Mouse (Mus musculus): ENCODE data around the gene Hist1h4m. TPM values are rescaled to one million over a fixed set of nuclear protein-coding genes. Genes with fewer than 3 reads are reported as not detected.
"Not testable (repeated sequence)": the region's sequence is repeated elsewhere in the genome, so short reads cannot be mapped to it uniquely, and the experiment has no call there.

The Hist1h4m gene
- not detected in 2 replicates for polyA plus RNA-seq (2016; fragmentation: Nextera tagmentation; extraction: Ambion mirVana)

DNA sequence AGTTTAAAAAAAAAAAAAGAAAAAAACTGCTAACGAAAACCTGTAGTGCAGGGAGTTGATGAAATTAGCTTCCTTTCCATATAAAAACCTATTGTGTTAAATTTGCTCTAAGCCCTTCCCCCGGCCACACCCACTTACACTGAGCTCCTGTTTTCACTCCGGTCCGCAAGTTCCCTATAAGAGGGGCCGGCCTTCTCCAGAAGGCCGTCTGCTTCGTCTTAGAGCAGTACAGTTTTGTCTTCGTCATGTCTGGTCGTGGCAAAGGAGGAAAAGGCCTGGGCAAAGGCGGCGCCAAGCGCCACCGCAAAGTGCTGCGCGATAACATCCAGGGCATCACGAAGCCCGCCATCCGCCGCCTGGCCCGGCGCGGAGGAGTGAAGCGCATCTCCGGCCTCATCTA is at the start of gene Hist1h4m:
Hist1h4m (plus strand) TSS at position 208 of the 400 bp plus-strand sequence.
- no CpG with 5 or more reads among the region's 24 CpGs for WGBS
- H3K4me3 ChIP-seq; H3K9me3 ChIP-seq; H3K9ac ChIP-seq; H3K4me1 ChIP-seq; H3K27me3 ChIP-seq (replicated peaks); H3K27ac ChIP-seq; H3K36me3 ChIP-seq: not testable (repeated sequence)
- ATAC-seq (ENCODE audit: low FRiP score, low read depth): peak; percentile 35; the same call in 1 of the 2 replicates
- peak within 1 kb of the TSS; percentile 48 for H3K4me2 ChIP-seq (replicated peaks)

- Histone ChIP-seq H3K4me1 (peaks cover 25% of the 10 kb centered on the region), H3K4me3 (peak overlapping the region; percentile 46), H3K36me3 (no peaks in the 10 kb centered on the region), H3K9me3 (no peaks in the 10 kb centered on the region), H3K4me2 (replicated peaks) (peak overlapping the region; percentile 93), H3K9ac (peak overlapping the region; percentile 69), H3K27me3 (replicated peaks) (no peaks in the 10 kb centered on the region), H3K27ac (peak overlapping the region; percentile 88)
- ATAC-seq (ENCODE audit: low FRiP score, low read depth): peak; percentile 87
- 3% methylated on average over 33 of the region's 33 CpGs for WGBS
Observed at GRCm38 (mm10) chr13:21778814-21779766, 32.5 kb upstream of the Hist1h4m start.

DNA sequence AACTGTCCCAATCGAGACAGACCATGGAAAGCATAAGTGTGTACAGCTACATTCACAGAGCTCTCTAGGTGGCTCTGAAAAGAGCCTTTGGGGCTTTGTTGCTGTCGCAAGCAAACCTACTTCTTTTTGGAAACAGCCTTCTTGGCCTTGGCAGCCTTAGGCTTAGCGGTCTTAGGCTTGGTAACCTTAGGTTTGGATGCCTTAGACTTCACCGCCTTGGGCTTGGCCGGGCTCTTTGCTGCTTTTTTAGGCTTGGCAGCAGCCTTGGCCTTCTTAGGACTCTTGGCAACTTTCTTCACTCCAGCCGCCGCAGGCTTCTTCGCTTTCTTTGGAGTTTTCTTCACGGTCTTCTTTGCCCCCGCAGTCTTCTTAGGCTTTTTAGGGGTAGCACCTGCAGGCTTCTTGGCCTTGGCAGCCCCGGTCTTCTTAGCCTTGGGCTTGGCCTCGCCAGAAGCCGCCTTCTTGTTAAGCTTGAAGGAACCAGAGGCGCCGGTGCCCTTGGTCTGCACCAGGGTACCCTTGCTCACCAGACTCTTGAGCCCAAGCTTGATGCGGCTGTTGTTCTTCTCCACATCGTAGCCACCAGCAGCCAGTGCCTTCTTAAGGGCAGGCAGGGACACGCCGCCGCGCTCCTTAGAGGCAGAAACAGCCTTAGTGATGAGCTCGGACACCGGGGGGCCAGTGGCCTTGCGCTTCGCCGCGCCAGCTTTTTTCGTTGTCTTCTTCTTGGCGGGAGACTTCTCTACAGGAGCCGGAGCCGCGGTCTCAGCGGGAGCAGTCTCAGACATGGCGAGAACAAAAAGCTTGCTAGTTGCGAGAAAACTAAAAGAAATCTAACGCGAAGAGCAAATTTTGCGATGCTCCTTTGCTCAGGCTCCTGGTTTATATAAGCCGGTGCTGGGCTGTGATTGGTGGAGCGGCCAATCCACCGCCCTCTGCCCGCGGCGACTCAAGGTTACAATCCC is 31.5 kb upstream of the Hist1h4m start, which contains the start of gene Hist1h1b:
Hist1h1b (minus strand) TSS at position 859 of the 965 bp plus-strand sequence.
- Histone ChIP-seq H3K9me3 (no peaks in the 10 kb centered on the region), H3K9ac (peak within 1 kb of the TSS; percentile 69), H3K27me3 (replicated peaks) (no peaks in the 10 kb centered on the region), H3K36me3 (no peaks in the 10 kb centered on the region), H3K4me2 (replicated peaks) (peak within 1 kb of the TSS; percentile 93), H3K4me1 (peaks cover 29% of the 10 kb centered on the region), H3K27ac (peak within 1 kb of the TSS; percentile 88), H3K4me3 (peak within 1 kb of the TSS; percentile 46)
- under 1% methylated on average over 44 of the region's 44 CpGs for WGBS
- ATAC-seq (ENCODE audit: low FRiP score, low read depth): peak; percentile 1; the same call in 1 of the 2 replicates

- Histone ChIP-seq H3K36me3 (no peaks in the 10 kb centered on the region), H3K9ac (no peak overlapping the region), H3K9me3 (no peaks in the 10 kb centered on the region), H3K4me3 (0 out of 2 replicates have a peak overlapping the region, but pooled peaks have one; percentile 46), H3K4me2 (replicated peaks) (peak overlapping the region; percentile 93), H3K27me3 (replicated peaks) (no peaks in the 10 kb centered on the region), H3K27ac (no peak overlapping the region), H3K4me1 (peaks cover 30% of the 10 kb centered on the region)
- no peak for ATAC-seq (ENCODE audit: low FRiP score, low read depth)
- WGBS: 46% methylated on average over 6 of the region's 6 CpGs
Observed at GRCm38 (mm10) chr13:21781021-21781555, 30.5 kb upstream of the Hist1h4m start.

GRCm38 (mm10) chr13:21781639-21782038 is 29.9 kb upstream of the Hist1h4m start:
- Histone ChIP-seq H3K9ac (no peak overlapping the region), H3K36me3 (no peaks in the 10 kb centered on the region), H3K4me2 (replicated peaks) (no peak overlapping the region), H3K9me3 (no peaks in the 10 kb centered on the region), H3K27ac (no peak overlapping the region), H3K27me3 (replicated peaks) (no peaks in the 10 kb centered on the region), H3K4me3 (no peak overlapping the region), H3K4me1 (peaks cover 32% of the 10 kb centered on the region)
- no peak for ATAC-seq (ENCODE audit: low FRiP score, low read depth)
- 93% methylated on average over 1 of the region's 1 CpGs for WGBS

GRCm38 (mm10) chr13:21782361-21783254 is 28.9 kb upstream of the Hist1h4m start:
- H3K4me1 ChIP-seq: peaks cover 32% of the 10 kb centered on the region
- 1% methylated on average over 14 of the region's 35 CpGs for WGBS
- peak overlapping the region; percentile 64 for H3K27ac ChIP-seq
- not testable (repeated sequence) for H3K27me3 ChIP-seq (replicated peaks); ATAC-seq (ENCODE audit: low FRiP score, low read depth); H3K9me3 ChIP-seq; H3K36me3 ChIP-seq
- peak overlapping the region; percentile 69 for H3K4me2 ChIP-seq (replicated peaks)
- H3K9ac ChIP-seq: peak overlapping the region; percentile 66
- peak overlapping the region; percentile 35 for H3K4me3 ChIP-seq

DNA sequence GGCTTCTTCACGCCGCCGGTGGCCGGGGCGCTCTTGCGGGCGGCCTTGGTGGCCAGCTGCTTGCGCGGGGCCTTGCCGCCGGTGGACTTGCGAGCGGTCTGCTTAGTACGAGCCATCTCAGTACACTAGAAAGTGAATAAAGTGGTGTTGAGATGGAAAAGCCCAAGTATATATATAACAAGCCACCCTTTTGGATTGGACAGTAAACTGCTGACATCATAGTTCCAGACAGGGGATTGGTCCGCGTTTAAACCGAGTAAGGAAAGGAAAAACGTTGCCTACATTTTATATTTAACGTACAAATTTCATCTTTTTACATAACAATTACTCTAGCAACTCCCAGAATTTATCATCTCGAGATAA is 28.3 kb upstream of the Hist1h4m start, which contains the start of gene Hist1h3i:
Hist1h3i (minus strand) TSS at position 116 of the 363 bp plus-strand sequence.
- no peaks in the 10 kb centered on the region for H3K36me3 ChIP-seq
- peak within 1 kb of the TSS; percentile 64 for H3K27ac ChIP-seq
- no peaks in the 10 kb centered on the region for H3K27me3 ChIP-seq (replicated peaks)
- H3K4me3 ChIP-seq: peak within 1 kb of the TSS; percentile 35
- no peaks in the 10 kb centered on the region for H3K9me3 ChIP-seq
- under 1% methylated on average over 19 of the region's 20 CpGs for WGBS
- peak; percentile 63 for ATAC-seq (ENCODE audit: low FRiP score, low read depth)
- peak within 1 kb of the TSS; percentile 66 for H3K9ac ChIP-seq
- H3K4me1 ChIP-seq: peaks cover 36% of the 10 kb centered on the region
- H3K4me2 ChIP-seq (replicated peaks): peak within 1 kb of the TSS; percentile 69

DNA sequence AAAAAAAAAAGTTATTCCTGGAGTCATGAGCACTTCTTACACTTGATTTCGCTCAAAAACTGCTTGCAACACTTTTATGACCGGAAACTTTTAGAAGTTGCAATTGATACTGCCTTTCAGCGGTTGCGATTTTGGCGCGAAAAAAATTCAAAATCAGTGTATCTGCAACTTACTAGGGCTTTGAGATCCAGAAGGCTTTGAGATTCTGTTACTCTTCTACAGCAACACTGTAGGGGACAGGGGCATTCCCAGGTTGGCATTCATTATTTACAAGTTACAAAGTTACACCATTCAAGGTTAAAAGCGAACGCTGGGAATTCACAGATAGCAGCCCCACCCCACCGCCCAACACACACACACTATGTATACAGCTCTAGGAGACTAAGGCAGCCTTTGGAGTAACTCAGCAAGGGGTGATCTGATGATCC is 27.8 kb upstream of the Hist1h4m start:
- 0 out of 2 replicates have a peak overlapping the region, but pooled peaks have one; percentile 15 for H3K27ac ChIP-seq
- H3K4me2 ChIP-seq (replicated peaks): peak overlapping the region; percentile 69
- H3K4me1 ChIP-seq: peaks cover 37% of the 10 kb centered on the region
- H3K36me3 ChIP-seq: no peaks in the 10 kb centered on the region
- peak overlapping the region; percentile 11 for H3K4me3 ChIP-seq
- WGBS: 2% methylated on average over 9 of the region's 9 CpGs
- no peak for ATAC-seq (ENCODE audit: low FRiP score, low read depth)
- H3K27me3 ChIP-seq (replicated peaks): no peaks in the 10 kb centered on the region
- no peaks in the 10 kb centered on the region for H3K9me3 ChIP-seq
- peak overlapping the region; percentile 26 for H3K9ac ChIP-seq

DNA sequence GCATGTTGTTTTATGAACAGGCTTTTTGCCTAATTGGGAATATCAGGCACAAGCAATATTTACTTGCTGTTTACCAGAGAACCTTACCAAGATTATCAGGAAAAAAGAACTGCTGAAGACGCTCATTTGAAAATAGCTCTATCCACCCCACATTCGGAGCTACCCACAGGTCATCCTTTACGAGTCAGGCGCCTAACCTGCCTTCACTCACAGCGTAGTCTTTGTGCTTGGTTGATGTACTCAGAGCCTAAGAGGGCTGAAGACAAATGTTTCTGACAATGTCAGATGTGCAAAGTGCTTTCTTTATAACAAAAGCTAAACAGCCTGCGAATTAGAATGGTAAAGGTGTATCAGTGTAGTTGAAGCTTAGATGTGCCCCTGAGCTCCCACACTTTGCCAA is 27.2 kb upstream of the Hist1h4m start:
- peaks cover 37% of the 10 kb centered on the region for H3K4me1 ChIP-seq
- H3K27me3 ChIP-seq (replicated peaks): no peaks in the 10 kb centered on the region
- H3K4me3 ChIP-seq: no peak overlapping the region
- H3K9me3 ChIP-seq: no peaks in the 10 kb centered on the region
- H3K27ac ChIP-seq: peak overlapping the region; percentile 15; the same call in 1 of the 2 replicates
- WGBS: 10% methylated on average over 6 of the region's 6 CpGs
- peak overlapping the region; percentile 69 for H3K4me2 ChIP-seq (replicated peaks)
- ATAC-seq (ENCODE audit: low FRiP score, low read depth): no peak
- 0 out of 2 replicates have a peak overlapping the region, but pooled peaks have one; percentile 26 for H3K9ac ChIP-seq
- H3K36me3 ChIP-seq: no peaks in the 10 kb centered on the region

DNA sequence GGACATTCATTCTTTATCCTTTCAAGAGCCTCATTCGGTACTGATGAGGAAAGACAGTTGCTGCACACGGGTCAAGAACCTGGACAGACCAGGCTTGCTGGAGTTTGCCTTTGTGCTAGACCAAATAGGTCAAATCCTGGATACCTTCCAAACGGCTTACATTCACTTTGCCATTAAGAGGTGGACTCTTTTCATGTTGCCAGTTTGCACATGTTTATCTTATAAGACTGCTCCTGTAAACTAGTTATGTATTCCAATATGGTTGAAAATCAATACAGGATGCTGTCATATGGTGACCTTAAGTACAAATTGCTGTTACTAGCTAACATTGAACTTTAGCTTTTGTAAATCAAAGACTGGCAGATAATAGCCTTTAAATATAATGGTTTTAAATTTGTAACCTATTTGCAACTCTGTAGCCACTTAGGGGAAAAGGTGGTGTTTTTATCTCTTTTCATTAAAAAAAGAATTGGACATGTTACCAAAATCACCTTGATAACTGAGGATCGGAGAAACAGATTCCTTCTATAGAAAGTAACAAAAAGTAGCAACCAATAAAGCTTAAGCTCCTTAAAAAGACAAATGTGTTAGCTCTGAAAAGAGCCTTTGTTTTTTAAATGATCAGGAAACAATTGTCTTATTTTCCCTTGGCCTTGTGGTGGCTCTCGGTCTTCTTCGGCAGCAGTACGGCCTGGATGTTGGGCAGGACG is 25.2 kb upstream of the Hist1h4m start:
- no peaks in the 10 kb centered on the region for H3K27me3 ChIP-seq (replicated peaks)
- 0 out of 2 replicates have a peak overlapping the region, but pooled peaks have one; percentile 16 for H3K27ac ChIP-seq
- H3K9ac ChIP-seq: peak overlapping the region; percentile 44; the same call in 1 of the 2 replicates
- H3K4me3 ChIP-seq: peak overlapping the region; percentile 29
- H3K9me3 ChIP-seq: no peaks in the 10 kb centered on the region
- no peak for ATAC-seq (ENCODE audit: low FRiP score, low read depth)
- H3K36me3 ChIP-seq: no peaks in the 10 kb centered on the region
- peaks cover 30% of the 10 kb centered on the region for H3K4me1 ChIP-seq
- peak overlapping the region; percentile 57 for H3K4me2 ChIP-seq (replicated peaks)
- 4% methylated on average over 8 of the region's 8 CpGs for WGBS
